Mouse (Mus musculus): ENCODE measurements around the gene Syt9. TPM values are rescaled to one million over a fixed set of nuclear protein-coding genes. Genes with fewer than 3 reads are reported as not detected.

Gene Syt9
- not detected for polyA plus RNA-seq (2012; fragmentation: generic; extraction: Trizol)

- TF ChIP-seq POLR2A (IDR thresholded peaks at IDR 0.05; ENCODE audit: insufficient read length, low read depth) (no peak), POLR2AphosphoS2 (IDR thresholded peaks at IDR 0.05; ENCODE audit: insufficient read length, low read depth) (no peak), MAX (IDR thresholded peaks at IDR 0.05; ENCODE audit: low read depth) (no peak), MYOD1 (IDR thresholded peaks at IDR 0.05; ENCODE audit: control insufficient read depth in 1 of 3, insufficient read length in 2 of 3, low read depth in 2 of 3) (no peak), E2F4 (IDR thresholded peaks at IDR 0.05; ENCODE audit: insufficient read depth) (no peak), USF1 (IDR thresholded peaks at IDR 0.05; ENCODE audit: low read depth) (no peak), SRF (IDR thresholded peaks at IDR 0.05; ENCODE audit: control insufficient read depth, insufficient read length, low read depth) (no peak), REST (IDR thresholded peaks at IDR 0.05; ENCODE audit: insufficient read depth, insufficient read length) (no peak), MYOG (IDR thresholded peaks at IDR 0.05; ENCODE audit: control insufficient read depth in 1 of 3, insufficient read depth in 1 of 3, insufficient read length in 2 of 3, low read depth in 2 of 3) (no peak), TCF3 (IDR thresholded peaks at IDR 0.05; ENCODE audit: insufficient read length, low read depth) (no peak), TCF12 (IDR thresholded peaks at IDR 0.05; ENCODE audit: insufficient read depth, poor library complexity, severe bottlenecking) (no peak), CEBPB (IDR thresholded peaks at IDR 0.05; ENCODE audit: insufficient read depth, poor library complexity, severe bottlenecking) (no peak)
- Histone ChIP-seq H3K36me3 (ENCODE audit: control insufficient read depth, insufficient read depth) (no peaks in the 10 kb centered on the region), H3K4me3 (no peak within 1 kb of the TSS), H3K79me2 (ENCODE audit: control insufficient read depth, insufficient read depth) (no peaks in the 10 kb centered on the region), H3ac (ENCODE audit: control insufficient read depth, insufficient read length) (no peak within 1 kb of the TSS), H3K27me3 (ENCODE audit: control insufficient read depth, insufficient read depth, insufficient read length) (no peaks in the 10 kb centered on the region), H3K4me2 (ENCODE audit: low read depth) (no peak within 1 kb of the TSS)
Measured at GRCm38 (mm10) chr7:107370232-107371125, at the start of gene Syt9. Gene Syt9 (plus strand): TSS chr7:107370728.

- no peaks in the 10 kb centered on the region for H3K79me2 ChIP-seq (ENCODE audit: control insufficient read depth, insufficient read depth)
- H3K27me3 ChIP-seq (ENCODE audit: control insufficient read depth, insufficient read depth, insufficient read length), result no peaks in the 10 kb centered on the region
- H3K4me2 ChIP-seq (ENCODE audit: low read depth), result no peak overlapping the region
- no peak overlapping the region for H3K4me3 ChIP-seq
- H3K36me3 ChIP-seq (ENCODE audit: control insufficient read depth, insufficient read depth), result no peaks in the 10 kb centered on the region
- no peak overlapping the region for H3ac ChIP-seq (ENCODE audit: control insufficient read depth, insufficient read length)
- no peak for TF ChIP-seq POLR2AphosphoS2 (IDR thresholded peaks at IDR 0.05; ENCODE audit: insufficient read length, low read depth)
- TF ChIP-seq SRF (IDR thresholded peaks at IDR 0.05; ENCODE audit: control insufficient read depth, insufficient read length, low read depth), result no peak
- no peak for TF ChIP-seq CEBPB (IDR thresholded peaks at IDR 0.05; ENCODE audit: insufficient read depth, poor library complexity, severe bottlenecking)
- TF ChIP-seq TCF12 (IDR thresholded peaks at IDR 0.05; ENCODE audit: insufficient read depth, poor library complexity, severe bottlenecking), result no peak
- TF ChIP-seq MYOD1 (IDR thresholded peaks at IDR 0.05; ENCODE audit: control insufficient read depth in 1 of 3, insufficient read length in 2 of 3, low read depth in 2 of 3), result no peak
- TF ChIP-seq TCF3 (IDR thresholded peaks at IDR 0.05; ENCODE audit: insufficient read length, low read depth), result no peak
- no peak for TF ChIP-seq MAX (IDR thresholded peaks at IDR 0.05; ENCODE audit: low read depth)
- no peak for TF ChIP-seq E2F4 (IDR thresholded peaks at IDR 0.05; ENCODE audit: insufficient read depth)
- no peak for TF ChIP-seq POLR2A (IDR thresholded peaks at IDR 0.05; ENCODE audit: insufficient read length, low read depth)
- TF ChIP-seq MYOG (IDR thresholded peaks at IDR 0.05; ENCODE audit: control insufficient read depth in 1 of 3, insufficient read depth in 1 of 3, insufficient read length in 2 of 3, low read depth in 2 of 3), result no peak
- no peak for TF ChIP-seq USF1 (IDR thresholded peaks at IDR 0.05; ENCODE audit: low read depth)
- TF ChIP-seq REST (IDR thresholded peaks at IDR 0.05; ENCODE audit: insufficient read depth, insufficient read length), result no peak
Measured at GRCm38 (mm10) chr7:107339013-107339412, 31.5 kb upstream of the Syt9 start.

GRCm38 (mm10) chr7:107339560-107340057, 30.9 kb upstream of the Syt9 start:
- H3K79me2 ChIP-seq (ENCODE audit: control insufficient read depth, insufficient read depth), result no peaks in the 10 kb centered on the region
- H3K27me3 ChIP-seq (ENCODE audit: control insufficient read depth, insufficient read depth, insufficient read length), result no peaks in the 10 kb centered on the region
- H3K36me3 ChIP-seq (ENCODE audit: control insufficient read depth, insufficient read depth), result no peaks in the 10 kb centered on the region
- no peak overlapping the region for H3K4me2 ChIP-seq (ENCODE audit: low read depth)
- TF ChIP-seq REST (IDR thresholded peaks at IDR 0.05; ENCODE audit: insufficient read depth, insufficient read length) (no peak), MYOG (IDR thresholded peaks at IDR 0.05; ENCODE audit: control insufficient read depth in 1 of 3, insufficient read depth in 1 of 3, insufficient read length in 2 of 3, low read depth in 2 of 3) (no peak), MYOD1 (IDR thresholded peaks at IDR 0.05; ENCODE audit: control insufficient read depth in 1 of 3, insufficient read length in 2 of 3, low read depth in 2 of 3) (no peak), POLR2A (IDR thresholded peaks at IDR 0.05; ENCODE audit: insufficient read length, low read depth) (no peak), TCF3 (IDR thresholded peaks at IDR 0.05; ENCODE audit: insufficient read length, low read depth) (no peak), USF1 (IDR thresholded peaks at IDR 0.05; ENCODE audit: low read depth) (no peak), MAX (IDR thresholded peaks at IDR 0.05; ENCODE audit: low read depth) (no peak), SRF (IDR thresholded peaks at IDR 0.05; ENCODE audit: control insufficient read depth, insufficient read length, low read depth) (no peak)
- H3ac ChIP-seq (ENCODE audit: control insufficient read depth, insufficient read length), result no peak overlapping the region
- H3K4me3 ChIP-seq, result no peak overlapping the region

- no peak overlapping the region for H3K4me3 ChIP-seq
- H3K79me2 ChIP-seq (ENCODE audit: control insufficient read depth, insufficient read depth), result no peaks in the 10 kb centered on the region
- no peaks in the 10 kb centered on the region for H3K27me3 ChIP-seq (ENCODE audit: control insufficient read depth, insufficient read depth, insufficient read length)
- H3K36me3 ChIP-seq (ENCODE audit: control insufficient read depth, insufficient read depth), result no peaks in the 10 kb centered on the region
- TF ChIP-seq POLR2A (IDR thresholded peaks at IDR 0.05; ENCODE audit: insufficient read length, low read depth) (no peak), SRF (IDR thresholded peaks at IDR 0.05; ENCODE audit: control insufficient read depth, insufficient read length, low read depth) (no peak), POLR2AphosphoS2 (IDR thresholded peaks at IDR 0.05; ENCODE audit: insufficient read length, low read depth) (no peak), E2F4 (IDR thresholded peaks at IDR 0.05; ENCODE audit: insufficient read depth) (no peak), TCF3 (IDR thresholded peaks at IDR 0.05; ENCODE audit: insufficient read length, low read depth) (no peak), MYOD1 (IDR thresholded peaks at IDR 0.05; ENCODE audit: control insufficient read depth in 1 of 3, insufficient read length in 2 of 3, low read depth in 2 of 3) (no peak), MAX (IDR thresholded peaks at IDR 0.05; ENCODE audit: low read depth) (no peak), USF1 (IDR thresholded peaks at IDR 0.05; ENCODE audit: low read depth) (no peak), MYOG (IDR thresholded peaks at IDR 0.05; ENCODE audit: control insufficient read depth in 1 of 3, insufficient read depth in 1 of 3, insufficient read length in 2 of 3, low read depth in 2 of 3) (no peak), CEBPB (IDR thresholded peaks at IDR 0.05; ENCODE audit: insufficient read depth, poor library complexity, severe bottlenecking) (no peak), REST (IDR thresholded peaks at IDR 0.05; ENCODE audit: insufficient read depth, insufficient read length) (no peak)
- no peak overlapping the region for H3ac ChIP-seq (ENCODE audit: control insufficient read depth, insufficient read length)
- no peak overlapping the region for H3K4me2 ChIP-seq (ENCODE audit: low read depth)
Measured at GRCm38 (mm10) chr7:107340221-107340620, 30.3 kb upstream of the Syt9 start.

All from myocyte (in vitro differentiated cells).